Mouse (Mus musculus) gonadal fat pad, adult 2 months (tissue): ENCODE data around the gene Gm379. TPM values are rescaled to one million over a fixed set of nuclear protein-coding genes. Genes with fewer than 3 reads are reported as not detected.

Source experiments
- DNase-seq: peaks from one replicate; pipeline ENCODE4 v3.0.0-alpha.2; 2012; ENCODE audit warnings: low read depth
- polyA plus RNA-seq: library from polyadenylated mRNA; depleted of rRNA; stranded (reverse); fragments of >200 nt; gene quantifications from 2 replicates; pipeline ENCODE4 v1.2.3, GENCODE M21; 2012; rRNA removed

Gene Gm379
- not detected in 2 replicates for polyA plus RNA-seq

DNA sequence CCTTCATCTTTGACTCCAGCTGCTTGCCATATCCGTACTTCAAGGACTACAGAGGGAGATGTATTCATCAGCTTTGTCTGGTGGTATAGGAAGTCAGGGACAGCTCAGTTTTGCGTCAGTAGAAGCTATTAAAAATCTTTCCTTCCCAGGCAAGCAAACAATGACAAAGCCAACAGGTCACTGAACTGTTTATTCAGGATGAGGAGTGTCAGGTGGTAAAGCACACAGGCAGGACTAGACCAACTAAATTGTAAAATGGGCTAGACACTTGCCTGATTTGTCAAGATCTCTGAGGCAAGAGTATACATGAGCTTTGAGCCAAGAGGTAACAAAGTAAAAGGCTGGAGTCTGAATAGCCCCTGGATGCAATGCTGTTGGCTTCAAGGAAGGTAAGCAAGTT is at the start of gene Gm379:
TSS of gene Gm379 (minus strand) at position 7 of the 400 bp plus-strand sequence.
- DNase-seq: no peak

DNA sequence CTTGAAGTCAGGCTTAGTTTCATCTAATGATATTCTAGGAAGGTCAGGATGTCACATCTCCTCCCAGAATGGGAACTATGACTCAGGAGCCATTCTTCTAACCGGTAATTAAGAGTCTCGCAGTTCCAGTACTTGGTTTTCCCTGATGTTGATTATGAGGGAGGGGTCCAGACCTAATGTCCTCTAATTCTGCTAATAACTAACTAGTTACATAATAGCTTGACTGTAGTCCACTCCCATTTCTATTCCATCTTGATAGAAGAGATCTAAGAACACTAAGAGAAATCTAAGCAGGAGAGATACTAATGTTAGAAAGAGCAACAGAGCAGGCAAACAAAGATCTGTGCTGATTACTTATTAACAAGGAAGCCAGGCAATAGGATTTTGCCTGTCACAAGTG is 39.6 kb upstream of the Gm379 start:
- DNase-seq: no peak

DNA sequence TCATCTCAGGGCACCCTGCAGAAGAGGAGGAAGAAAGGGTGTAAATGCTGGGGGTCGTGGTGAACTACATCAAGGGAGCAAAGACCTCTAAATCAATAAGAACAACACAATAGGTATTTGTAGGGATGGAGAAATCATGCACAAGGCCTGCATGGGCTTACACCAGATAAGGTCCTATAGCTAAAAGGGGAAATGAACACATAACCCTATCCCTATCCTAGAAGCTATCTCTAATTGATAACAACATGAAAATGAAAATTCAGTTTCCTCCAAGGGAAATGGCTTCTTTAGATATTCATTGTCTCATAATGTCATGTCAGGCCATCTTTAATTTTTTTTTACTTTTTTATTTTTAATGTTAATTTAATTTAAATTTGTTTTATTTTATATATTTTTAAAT is 4.2 kb upstream of the Gm379 start:
- no peak for DNase-seq

GRCm38 (mm10) chrX:108621991-108622390 is 42.7 kb downstream of the Gm379 start:
- no peak for DNase-seq

DNA sequence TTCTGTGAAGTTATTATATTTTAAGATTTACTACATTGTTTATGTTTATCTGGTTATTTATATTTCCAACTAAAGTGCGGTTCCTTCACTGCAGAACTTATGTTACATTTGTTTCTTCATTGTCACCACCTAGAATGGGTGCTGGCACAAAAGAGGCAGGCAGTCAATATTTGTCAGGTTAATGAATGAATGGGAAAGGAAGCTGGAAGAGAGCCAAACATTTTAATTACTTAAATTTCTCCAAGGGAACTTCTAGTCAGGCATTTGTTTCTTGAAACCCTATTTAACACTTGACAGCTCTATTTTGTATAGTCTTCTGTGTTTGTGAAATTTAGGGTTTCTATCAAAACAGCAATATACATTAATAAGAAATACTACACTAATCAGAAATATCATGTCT is 43.8 kb downstream of the Gm379 start:
- no peak for DNase-seq

Other genes starting within 250 kb of the Gm379 start
- gene Brwd3, start 169.5 kb upstream of the Gm379 start, polyA plus RNA-seq: 1.1 and 1.3 TPM in 2 replicates